Mouse (Mus musculus): ENCODE measurements around the gene Tm4sf19. TPM values are rescaled to one million over a fixed set of nuclear protein-coding genes. Genes with fewer than 3 reads are reported as not detected.

Gene Tm4sf19
- total and polyA plus RNA-seq, 2 experiments from 2014 or later = not detected

GRCm38 (mm10) chr16:32450133-32450532, 49.8 kb downstream of the Tm4sf19 start:
- Histone ChIP-seq H3K9ac (replicated peaks; ENCODE audit: low read length, poor library complexity, severe bottlenecking) (no peak overlapping the region), H3K36me3 (ENCODE audit: insufficient read depth, low read length) (peaks cover 15% of the 10 kb centered on the region; the same call in 1 of the 2 replicates), H3K4me3 (ENCODE audit: low read depth, low read length) (no peak overlapping the region), H3K27ac (ENCODE audit: low read depth, low read length) (no peak overlapping the region), H3K4me1 (ENCODE audit: insufficient read depth, low read length) (no peaks in the 10 kb centered on the region), H3K27me3 (ENCODE audit: insufficient read depth, low read length) (no peaks in the 10 kb centered on the region), H3K9me3 (ENCODE audit: low read length) (no peaks in the 10 kb centered on the region), H3K4me2 (ENCODE audit: low read depth, low read length, poor library complexity, severe bottlenecking) (no peak overlapping the region)
- TF ChIP-seq CTCF (IDR thresholded peaks at IDR 0.05) = no peak
- no peak for DNase-seq (ENCODE audit: low spot score)
- no peak for ATAC-seq (ENCODE audit: low FRiP score)
- 98% methylated on average over 2 of the region's 2 CpGs for WGBS

GRCm38 (mm10) chr16:32453102-32453501, 52.8 kb downstream of the Tm4sf19 start:
- Histone ChIP-seq H3K4me3 (ENCODE audit: low read depth, low read length) (no peak overlapping the region), H3K27me3 (ENCODE audit: insufficient read depth, low read length) (no peaks in the 10 kb centered on the region), H3K4me2 (ENCODE audit: low read depth, low read length, poor library complexity, severe bottlenecking) (no peak overlapping the region), H3K9me3 (ENCODE audit: low read length) (no peaks in the 10 kb centered on the region), H3K27ac (ENCODE audit: low read depth, low read length) (no peak overlapping the region), H3K4me1 (ENCODE audit: insufficient read depth, low read length) (no peaks in the 10 kb centered on the region), H3K36me3 (ENCODE audit: insufficient read depth, low read length) (peaks cover 22% of the 10 kb centered on the region; the same call in 1 of the 2 replicates), H3K9ac (replicated peaks; ENCODE audit: low read length, poor library complexity, severe bottlenecking) (no peak overlapping the region)
- TF ChIP-seq CTCF (IDR thresholded peaks at IDR 0.05) = no peak
- ATAC-seq (ENCODE audit: low FRiP score) (no peak), DNase-seq (ENCODE audit: low spot score) (no peak)
- WGBS = 95% methylated on average over 8 of the region's 8 CpGs

DNA sequence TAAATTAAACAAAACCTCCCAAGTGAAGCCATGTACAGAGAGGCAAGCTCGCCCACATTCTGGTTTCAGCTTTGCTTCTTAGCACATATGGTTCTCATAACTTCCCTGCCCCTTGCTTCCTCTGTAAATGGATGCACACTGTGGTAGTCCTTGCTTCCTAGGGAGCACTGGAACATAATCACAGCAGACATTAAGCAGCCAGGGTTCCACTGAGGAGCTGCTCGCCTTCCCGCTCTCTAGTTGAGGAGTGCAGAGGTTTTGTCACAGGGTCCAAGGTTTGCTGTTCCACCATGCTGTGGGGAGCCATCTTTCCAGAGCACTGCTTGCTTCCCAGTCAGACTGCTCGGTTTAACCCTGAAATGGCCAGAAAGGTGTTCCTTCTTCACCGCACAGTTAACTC, 54.3 kb downstream of the Tm4sf19 start:
- H3K4me2 ChIP-seq (ENCODE audit: low read depth, low read length, poor library complexity, severe bottlenecking) = no peak overlapping the region
- H3K27me3 ChIP-seq (ENCODE audit: insufficient read depth, low read length) = no peaks in the 10 kb centered on the region
- no peaks in the 10 kb centered on the region for H3K4me1 ChIP-seq (ENCODE audit: insufficient read depth, low read length)
- DNase-seq (ENCODE audit: low spot score) (no peak), ATAC-seq (ENCODE audit: low FRiP score) (no peak)
- no peak overlapping the region for H3K27ac ChIP-seq (ENCODE audit: low read depth, low read length)
- 89% methylated on average over 5 of the region's 5 CpGs for WGBS
- H3K9ac ChIP-seq (replicated peaks; ENCODE audit: low read length, poor library complexity, severe bottlenecking) = no peak overlapping the region
- no peak for TF ChIP-seq CTCF (IDR thresholded peaks at IDR 0.05)
- H3K4me3 ChIP-seq (ENCODE audit: low read depth, low read length) = no peak overlapping the region
- H3K9me3 ChIP-seq (ENCODE audit: low read length) = no peaks in the 10 kb centered on the region
- peaks cover 22% of the 10 kb centered on the region; the same call in 1 of the 2 replicates for H3K36me3 ChIP-seq (ENCODE audit: insufficient read depth, low read length)

DNA sequence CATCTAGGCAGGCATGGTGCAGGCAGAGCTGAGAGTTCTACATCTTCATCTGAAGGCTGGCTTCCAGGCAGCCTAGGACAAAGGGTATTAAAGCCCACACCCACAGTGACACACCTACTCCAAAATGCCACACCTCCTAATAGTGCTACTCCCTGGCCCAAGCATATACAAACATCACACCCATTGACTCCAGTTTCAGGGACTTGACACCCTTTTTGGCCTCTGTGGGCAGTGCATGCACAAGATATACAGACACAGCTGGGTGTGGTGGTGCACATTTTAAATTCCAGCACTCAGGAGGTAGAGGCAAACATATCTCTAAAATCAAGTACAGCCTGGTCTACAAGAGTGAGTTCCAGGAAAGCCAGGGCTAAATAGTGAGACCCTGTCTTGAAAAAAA, 55.8 kb downstream of the Tm4sf19 start:
- Histone ChIP-seq H3K4me3 (ENCODE audit: low read depth, low read length) (no peak overlapping the region), H3K9ac (replicated peaks; ENCODE audit: low read length, poor library complexity, severe bottlenecking) (no peak overlapping the region), H3K27me3 (ENCODE audit: insufficient read depth, low read length) (no peaks in the 10 kb centered on the region), H3K9me3 (ENCODE audit: low read length) (no peaks in the 10 kb centered on the region), H3K36me3 (ENCODE audit: insufficient read depth, low read length) (peaks cover 22% of the 10 kb centered on the region; the same call in 1 of the 2 replicates), H3K27ac (ENCODE audit: low read depth, low read length) (no peak overlapping the region), H3K4me1 (ENCODE audit: insufficient read depth, low read length) (no peaks in the 10 kb centered on the region), H3K4me2 (ENCODE audit: low read depth, low read length, poor library complexity, severe bottlenecking) (no peak overlapping the region)
- ATAC-seq (ENCODE audit: low FRiP score) (no peak), DNase-seq (ENCODE audit: low spot score) (no peak)
- TF ChIP-seq CTCF (IDR thresholded peaks at IDR 0.05) = no peak

DNA sequence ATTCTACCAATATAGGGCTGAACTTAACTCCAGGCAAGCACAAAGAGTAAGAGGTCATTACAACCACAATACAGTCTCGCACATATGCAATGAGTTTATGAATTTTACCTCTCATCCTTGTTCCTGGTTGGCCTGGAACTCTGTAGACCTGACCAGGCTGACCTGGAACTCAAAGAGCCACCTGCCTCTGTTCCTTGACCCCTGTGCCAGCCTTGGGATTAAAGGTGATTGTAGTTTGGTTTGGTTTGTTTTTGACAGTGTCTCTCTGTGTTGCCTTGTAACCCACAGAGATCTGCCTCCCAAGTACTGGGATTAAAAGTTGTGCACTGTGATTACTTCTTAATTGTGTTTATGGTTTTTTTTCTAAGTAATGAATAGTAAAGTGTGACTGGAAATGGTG, 56.5 kb downstream of the Tm4sf19 start:
- Histone ChIP-seq H3K4me1 (ENCODE audit: insufficient read depth, low read length) (no peaks in the 10 kb centered on the region), H3K9me3 (ENCODE audit: low read length) (no peaks in the 10 kb centered on the region), H3K4me2 (ENCODE audit: low read depth, low read length, poor library complexity, severe bottlenecking) (no peak overlapping the region), H3K4me3 (ENCODE audit: low read depth, low read length) (no peak overlapping the region), H3K9ac (replicated peaks; ENCODE audit: low read length, poor library complexity, severe bottlenecking) (no peak overlapping the region), H3K36me3 (ENCODE audit: insufficient read depth, low read length) (peaks cover 22% of the 10 kb centered on the region; the same call in 1 of the 2 replicates), H3K27me3 (ENCODE audit: insufficient read depth, low read length) (no peaks in the 10 kb centered on the region), H3K27ac (ENCODE audit: low read depth, low read length) (no peak overlapping the region)
- TF ChIP-seq CTCF (IDR thresholded peaks at IDR 0.05) = no peak
- no peak for ATAC-seq (ENCODE audit: low FRiP score)
- no peak for DNase-seq (ENCODE audit: low spot score)
- WGBS = 88% methylated on average over 1 of the region's 1 CpGs

Other genes starting within 250 kb of the Tm4sf19 start
- gene Nrros, start 234.9 kb upstream of the Tm4sf19 start, total RNA-seq (2014; rRNA removed) = 9.9 and 11.3 TPM in 2 replicates
- 4.9 and 5.8 TPM in 2 replicates for gene Nrros, start 234.9 kb upstream of the Tm4sf19 start, polyA plus RNA-seq (2015; fragmentation: Nextera tagmentation; extraction: Ambion mirVana)
- gene Bex6, start 220.7 kb upstream of the Tm4sf19 start, total RNA-seq (2014; rRNA removed) = not detected in 2 replicates
- gene Bex6, start 220.7 kb upstream of the Tm4sf19 start, polyA plus RNA-seq (2015; fragmentation: Nextera tagmentation; extraction: Ambion mirVana) = not detected in 2 replicates
- 29.9 and 39.6 TPM in 2 replicates for gene Fbxo45, start 153.3 kb upstream of the Tm4sf19 start, total RNA-seq (2014; rRNA removed)
- gene Fbxo45, start 153.3 kb upstream of the Tm4sf19 start, polyA plus RNA-seq (2015; fragmentation: Nextera tagmentation; extraction: Ambion mirVana) = 15.0 and 16.6 TPM in 2 replicates
- gene Wdr53, start 153.3 kb upstream of the Tm4sf19 start, total RNA-seq (2014; rRNA removed) = 11.6 and 12.4 TPM in 2 replicates
- 10.7 and 11.1 TPM in 2 replicates for gene Wdr53, start 153.3 kb upstream of the Tm4sf19 start, polyA plus RNA-seq (2015; fragmentation: Nextera tagmentation; extraction: Ambion mirVana)
- gene Smco1, start 129.0 kb upstream of the Tm4sf19 start, total RNA-seq (2014; rRNA removed) = 0.38 TPM in 1 of 2 replicates, not detected in the other
- 0.11 TPM in 1 of 2 replicates, not detected in the other for gene Smco1, start 129.0 kb upstream of the Tm4sf19 start, polyA plus RNA-seq (2015; fragmentation: Nextera tagmentation; extraction: Ambion mirVana)
- 34.8 and 42.1 TPM in 2 replicates for gene Rnf168, start 123.0 kb upstream of the Tm4sf19 start, total RNA-seq (2014; rRNA removed)
- 22.3 and 27.1 TPM in 2 replicates for gene Rnf168, start 123.0 kb upstream of the Tm4sf19 start, polyA plus RNA-seq (2015; fragmentation: Nextera tagmentation; extraction: Ambion mirVana)
- 37.0 and 50.4 TPM in 2 replicates for gene Ubxn7, start 68.2 kb upstream of the Tm4sf19 start, total RNA-seq (2014; rRNA removed)
- gene Ubxn7, start 68.2 kb upstream of the Tm4sf19 start, polyA plus RNA-seq (2015; fragmentation: Nextera tagmentation; extraction: Ambion mirVana) = 8.7 and 10.7 TPM in 2 replicates
- 12.5 and 18.1 TPM in 2 replicates for gene Tctex1d2, start 19.2 kb downstream of the Tm4sf19 start, total RNA-seq (2014; rRNA removed)
- gene Tctex1d2, start 19.2 kb downstream of the Tm4sf19 start, polyA plus RNA-seq (2015; fragmentation: Nextera tagmentation; extraction: Ambion mirVana) = 54.5 and 56.7 TPM in 2 replicates
- gene Pcyt1a, start 30.4 kb downstream of the Tm4sf19 start, total RNA-seq (2014; rRNA removed) = 47.5 and 52.7 TPM in 2 replicates
- gene Pcyt1a, start 30.4 kb downstream of the Tm4sf19 start, polyA plus RNA-seq (2015; fragmentation: Nextera tagmentation; extraction: Ambion mirVana) = 49.2 and 49.3 TPM in 2 replicates
- not detected in 2 replicates for gene Slc51a, start 87.4 kb downstream of the Tm4sf19 start, total RNA-seq (2014; rRNA removed)
- 0.14 TPM in 1 of 2 replicates, not detected in the other for gene Slc51a, start 87.4 kb downstream of the Tm4sf19 start, polyA plus RNA-seq (2015; fragmentation: Nextera tagmentation; extraction: Ambion mirVana)
- gene Zdhhc19, start 95.8 kb downstream of the Tm4sf19 start, total RNA-seq (2014; rRNA removed) = not detected in 2 replicates
- gene Zdhhc19, start 95.8 kb downstream of the Tm4sf19 start, polyA plus RNA-seq (2015; fragmentation: Nextera tagmentation; extraction: Ambion mirVana) = 0.19 and 0.25 TPM in 2 replicates
- gene Tfrc, start 208.4 kb downstream of the Tm4sf19 start, total RNA-seq (2014; rRNA removed) = 51.2 and 91.4 TPM in 2 replicates
- gene Tfrc, start 208.4 kb downstream of the Tm4sf19 start, polyA plus RNA-seq (2015; fragmentation: Nextera tagmentation; extraction: Ambion mirVana) = 39.8 and 40.6 TPM in 2 replicates
- 69.1 and 81.7 TPM in 2 replicates for gene Tnk2, start 243.4 kb downstream of the Tm4sf19 start, total RNA-seq (2014; rRNA removed)
- 15.7 and 16.5 TPM in 2 replicates for gene Tnk2, start 243.4 kb downstream of the Tm4sf19 start, polyA plus RNA-seq (2015; fragmentation: Nextera tagmentation; extraction: Ambion mirVana)

Data from midbrain, postnatal 0 days (tissue).